Mouse (Mus musculus) embryo, embryonic 9.5 days (tissue): ENCODE data around the gene Ctnna3.

ENCODE experiments used
- DNase-seq: peaks from one replicate; pipeline ENCODE4 v3.0.0-alpha.2; 2017; ENCODE audit errors: extremely low spot score

Ctnna3 gene

GRCm38 (mm10) chr10:63689651-63690050 lies 259.8 kb downstream of the Ctnna3 start:
- DNase-seq: no peak

DNA sequence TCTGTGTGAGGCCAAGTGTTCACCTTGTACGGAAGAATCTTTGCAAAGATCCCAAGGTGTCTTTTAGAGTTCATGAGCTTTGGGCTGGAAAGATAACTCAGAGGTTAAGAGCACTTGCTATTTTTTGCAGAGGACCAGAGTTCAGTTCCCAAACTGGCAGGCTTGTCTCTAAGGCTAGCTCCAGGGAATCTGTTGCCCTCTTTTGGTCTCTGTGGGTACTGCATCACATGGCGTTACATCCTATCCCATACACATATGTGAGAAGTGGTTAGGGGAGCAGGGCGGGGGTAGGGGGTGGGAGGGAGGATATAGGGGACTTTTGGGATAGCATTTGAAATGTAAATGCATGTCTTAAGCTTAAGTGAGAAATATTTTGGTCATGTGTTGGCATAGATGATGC lies 262.1 kb downstream of the Ctnna3 start:
- peak; percentile 53 for DNase-seq

DNA sequence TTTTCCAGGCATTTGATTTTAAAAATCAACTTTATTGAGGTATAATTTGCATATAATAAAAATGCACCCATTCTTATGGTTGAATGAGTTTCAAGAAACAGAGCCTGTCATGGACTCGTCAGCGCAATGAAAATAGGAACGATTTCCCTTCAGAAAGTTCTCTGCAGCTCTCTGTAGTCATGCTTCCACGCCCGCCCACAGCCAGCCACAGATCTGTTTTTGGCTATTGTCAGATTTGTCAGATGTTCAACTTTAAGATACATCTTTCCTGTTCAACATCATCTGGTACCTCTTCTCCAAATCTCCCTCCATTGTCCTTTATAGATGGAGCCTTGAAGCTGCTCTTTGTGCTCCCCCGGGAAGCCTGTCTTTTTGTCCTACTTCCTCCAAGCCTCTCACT lies 280.3 kb downstream of the Ctnna3 start:
- DNase-seq: no peak

- no peak for DNase-seq
Measured at GRCm38 (mm10) chr10:63712530-63712929, 282.6 kb downstream of the Ctnna3 start.

GRCm38 (mm10) chr10:63714151-63714550 lies 284.3 kb downstream of the Ctnna3 start:
- DNase-seq: no peak

- DNase-seq: no peak
Measured at GRCm38 (mm10) chr10:63768871-63769270, 339.0 kb downstream of the Ctnna3 start.

DNA sequence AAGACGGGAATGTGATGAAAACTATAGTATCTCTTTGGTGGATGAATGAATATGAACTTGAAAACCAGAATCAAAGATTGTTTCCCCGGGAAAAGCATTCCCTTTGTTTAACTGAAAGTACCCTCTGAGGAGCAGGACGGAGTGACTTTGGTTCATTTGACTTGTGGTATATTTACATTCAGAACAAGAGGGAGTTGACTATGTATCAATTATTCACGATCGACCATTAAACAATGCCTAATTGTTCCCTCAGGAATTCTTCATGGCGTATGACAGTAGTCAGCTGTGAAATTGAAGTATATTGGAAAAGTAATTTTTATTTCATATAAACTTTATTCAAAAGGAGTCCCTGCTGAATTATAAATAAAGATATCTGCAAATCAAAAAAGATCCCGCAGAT lies 341.8 kb downstream of the Ctnna3 start:
- no peak for DNase-seq

- DNase-seq: no peak
Measured at GRCm38 (mm10) chr10:63772074-63772473, 342.2 kb downstream of the Ctnna3 start.

- DNase-seq: no peak
Measured at GRCm38 (mm10) chr10:63781948-63782347, 352.1 kb downstream of the Ctnna3 start.

GRCm38 (mm10) chr10:63784808-63785535 lies 355.1 kb downstream of the Ctnna3 start:
- no peak for DNase-seq

GRCm38 (mm10) chr10:63786390-63786789 lies 356.5 kb downstream of the Ctnna3 start:
- DNase-seq: no peak

- DNase-seq: no peak
Measured at GRCm38 (mm10) chr10:63803909-63804308, 374.0 kb downstream of the Ctnna3 start.

DNA sequence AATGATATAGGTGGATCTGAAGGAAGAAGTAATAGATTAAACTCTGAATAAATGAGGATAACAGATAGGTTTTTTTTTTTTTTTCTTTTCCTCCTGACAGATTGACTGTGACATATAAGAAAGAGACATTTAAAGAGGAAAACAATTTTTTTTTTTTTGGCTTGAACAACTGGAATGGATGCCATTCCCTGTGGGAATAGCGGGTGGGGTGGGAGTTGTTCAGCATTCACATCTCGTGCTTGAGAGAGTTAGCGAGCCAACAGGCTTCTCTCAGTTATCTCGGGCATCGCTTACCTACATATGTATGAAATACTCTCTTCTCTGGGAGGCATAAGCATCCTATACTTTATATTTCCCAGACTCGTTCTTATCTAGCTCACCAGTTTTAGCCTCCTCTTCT lies 375.7 kb downstream of the Ctnna3 start:
- no peak for DNase-seq

DNA sequence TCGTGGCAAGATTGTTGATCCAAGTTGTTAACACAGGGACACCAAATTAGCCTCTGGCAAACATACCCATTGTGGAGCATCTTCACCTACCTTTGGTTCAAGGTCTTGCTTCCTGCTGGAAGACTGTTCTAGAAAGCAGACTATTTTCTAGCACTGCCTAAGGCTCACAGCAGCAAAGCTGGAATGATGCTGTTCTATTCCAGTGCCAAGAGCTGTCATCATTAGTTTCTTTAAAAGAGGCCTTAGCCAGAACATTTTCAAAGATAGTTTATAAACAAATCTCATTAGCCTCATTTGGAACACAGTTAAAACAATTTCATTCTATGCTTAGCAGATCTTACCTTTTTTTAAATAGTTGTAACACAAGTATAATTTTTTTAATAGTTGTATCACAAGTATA lies 376.4 kb downstream of the Ctnna3 start:
- DNase-seq: no peak

DNA sequence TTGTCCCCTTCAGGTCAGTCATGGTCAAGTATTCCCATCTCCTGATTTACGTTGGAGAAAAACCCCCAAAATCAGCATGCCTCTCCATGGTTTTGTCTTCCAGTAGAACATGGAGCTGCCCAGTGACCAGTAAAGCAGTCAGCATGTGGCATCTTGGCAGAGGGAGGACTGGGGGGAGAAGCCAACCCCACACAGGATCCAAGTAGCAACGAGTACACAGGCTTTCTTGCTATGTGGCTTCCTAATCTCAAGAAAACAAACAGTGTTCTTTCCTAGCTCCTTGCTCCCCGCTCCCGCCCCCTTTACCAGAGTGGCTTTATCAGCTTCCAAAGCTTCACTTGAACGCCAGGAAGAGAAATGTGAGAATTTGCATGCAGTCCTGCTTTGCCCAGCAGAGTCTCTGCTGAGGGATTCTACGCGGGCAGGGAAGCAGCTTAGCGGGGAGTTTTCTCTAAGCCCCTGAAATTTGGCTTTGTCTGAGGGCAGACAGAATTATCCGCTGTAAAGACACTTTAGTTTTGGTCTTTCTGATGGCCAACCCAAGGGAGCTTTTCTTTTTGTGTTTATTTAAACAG lies 380.2 kb downstream of the Ctnna3 start:
- no peak for DNase-seq

DNA sequence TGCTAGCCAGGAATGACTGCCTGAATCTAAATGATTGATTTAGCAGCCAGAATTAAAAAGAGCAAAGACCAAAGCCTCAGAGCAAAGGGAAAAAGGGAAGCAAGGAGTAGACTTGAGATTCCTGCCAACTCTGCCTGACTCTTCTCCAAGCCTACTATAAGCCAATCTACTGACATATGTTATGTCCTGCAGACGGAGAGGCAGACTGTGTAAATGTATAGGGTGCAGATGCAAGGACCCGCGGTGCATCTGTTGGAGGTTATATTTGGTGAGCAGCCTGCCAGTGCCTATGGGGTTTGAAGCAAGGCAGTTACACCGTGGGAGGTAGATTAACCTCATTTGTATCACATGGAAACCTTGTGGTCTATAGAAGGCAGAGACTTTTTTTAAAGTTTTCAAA lies 409.1 kb downstream of the Ctnna3 start:
- DNase-seq: no peak

- no peak for DNase-seq
Measured at GRCm38 (mm10) chr10:63851946-63852345, 422.0 kb downstream of the Ctnna3 start.

DNA sequence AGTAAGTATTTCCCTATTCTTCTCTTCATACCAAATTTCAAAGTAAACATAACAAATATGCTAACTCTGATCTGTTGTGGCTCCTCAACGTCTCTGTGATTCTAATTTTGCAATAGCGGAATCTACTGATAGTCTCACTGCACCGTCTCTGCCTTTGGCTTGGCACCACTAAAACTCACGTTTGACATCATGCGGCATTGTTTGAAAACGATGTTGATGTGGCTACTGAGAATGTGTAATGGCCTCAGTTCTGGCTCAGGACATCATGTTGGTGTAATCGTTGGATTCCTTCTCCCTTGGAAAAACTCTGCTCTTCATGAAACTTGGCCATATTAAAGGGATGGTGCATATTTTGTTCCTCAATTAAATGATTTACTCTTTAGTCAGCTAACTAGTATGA lies 439.2 kb downstream of the Ctnna3 start:
- DNase-seq: no peak

DNA sequence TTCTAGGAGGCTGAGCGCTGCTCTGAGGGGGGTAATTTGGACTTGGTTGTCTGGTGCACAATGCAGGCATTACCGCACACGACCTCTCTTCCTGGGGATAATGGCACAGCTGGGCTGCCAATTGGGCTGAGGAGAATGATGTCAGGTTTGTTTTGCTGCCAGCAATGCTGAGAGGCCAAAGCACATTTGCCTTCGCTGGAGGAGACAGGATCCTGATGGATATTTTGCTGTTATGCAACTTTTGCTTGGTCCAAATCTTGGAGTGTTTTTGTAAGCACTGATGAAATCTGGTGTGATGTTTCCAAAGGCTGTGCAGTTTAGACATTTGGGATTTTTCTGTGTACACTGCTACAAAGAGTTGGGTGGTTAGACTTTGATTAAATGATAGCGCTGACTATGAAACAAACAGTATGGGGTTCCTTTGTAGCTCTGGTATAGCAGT lies 450.6 kb downstream of the Ctnna3 start:
- DNase-seq: no peak

DNA sequence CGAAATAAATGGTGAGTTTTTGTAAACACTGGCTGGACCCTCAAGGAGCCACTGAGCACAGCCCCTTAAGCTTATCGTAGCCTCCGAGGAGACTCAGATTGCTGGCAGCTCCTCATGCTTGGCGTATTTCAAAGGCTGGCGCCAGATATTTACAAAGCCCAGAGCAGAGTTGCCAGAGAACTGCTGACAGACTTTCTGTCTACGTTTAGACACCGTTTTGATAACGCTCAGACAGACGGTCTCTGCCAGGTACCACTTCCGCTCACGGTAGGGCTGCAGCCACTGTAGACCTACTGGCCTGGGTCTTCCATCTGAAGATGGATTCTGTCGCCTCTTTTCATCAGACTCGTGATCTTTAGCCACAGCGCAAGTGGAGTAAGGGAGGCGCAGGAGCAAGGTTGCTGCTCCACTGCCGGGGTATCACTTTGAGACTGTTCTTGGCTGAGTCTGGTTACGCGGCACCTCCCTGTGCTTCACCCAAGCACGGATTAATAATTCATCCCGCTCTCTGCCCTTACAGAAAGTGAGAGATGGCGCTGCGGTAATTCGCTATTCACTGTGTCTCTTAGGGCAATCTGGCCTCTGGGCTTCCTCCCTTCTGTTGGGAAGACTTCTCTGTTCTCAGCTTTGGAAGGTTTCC lies 456.7 kb downstream of the Ctnna3 start:
- no peak for DNase-seq

DNA sequence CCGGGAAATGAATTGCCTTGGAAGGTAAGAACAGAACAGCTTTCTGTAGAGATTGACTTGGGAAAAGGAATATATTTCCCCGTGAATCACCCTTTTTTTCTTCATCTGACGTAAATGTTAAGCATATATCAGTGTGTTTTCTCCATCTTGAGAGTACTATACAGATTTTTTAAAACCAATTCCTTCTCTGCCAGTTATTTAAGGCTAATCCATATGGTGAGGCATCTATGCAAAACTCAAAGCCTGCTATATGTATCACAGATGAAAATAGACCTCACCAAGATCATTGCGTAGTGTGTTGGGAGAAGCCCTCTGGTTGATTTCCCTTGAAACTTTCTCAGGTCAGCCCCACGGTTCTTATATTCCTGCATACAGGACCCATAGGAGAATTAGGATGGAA lies 464.7 kb downstream of the Ctnna3 start:
- no peak for DNase-seq

GRCm38 (mm10) chr10:63899891-63900290 lies 470.0 kb downstream of the Ctnna3 start:
- DNase-seq: no peak

- no peak for DNase-seq
Measured at GRCm38 (mm10) chr10:63908878-63909277, 479.0 kb downstream of the Ctnna3 start.
